Mouse (Mus musculus) lung, postnatal 0 days (tissue): ENCODE data around the gene Stpg3.

Source experiments
- CTCF ChIP-seq: IDR thresholded peaks from 2 replicates; pipeline ENCODE4 v1.5.1; 2016; ENCODE audit warnings: antibody characterized with exemption, mild to moderate bottlenecking
- EP300 ChIP-seq: IDR thresholded peaks from 2 replicates; pipeline ENCODE4 v1.6.1; 2016; ENCODE audit warnings: antibody characterized with exemption, mild to moderate bottlenecking, control low read depth

DNA sequence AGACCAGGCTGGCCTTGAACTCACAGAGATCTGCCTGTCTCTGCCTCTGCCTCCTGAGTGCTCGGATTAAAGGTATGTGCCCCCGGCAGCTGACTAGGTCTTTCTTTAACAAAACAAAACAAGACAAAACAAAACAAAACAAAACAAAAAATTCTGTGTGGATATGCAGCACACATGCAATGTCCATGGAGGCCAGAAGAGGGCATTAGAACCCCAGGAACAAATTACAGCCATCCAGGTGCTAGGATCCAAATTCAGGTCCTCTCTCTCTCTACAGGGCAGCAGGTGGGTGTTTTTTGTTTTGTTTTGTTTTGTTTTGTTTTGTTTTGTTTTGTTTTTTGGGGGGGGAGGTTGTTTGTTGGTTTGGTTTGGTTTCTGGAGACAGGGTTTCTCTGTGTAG, 44.5 kb upstream of the Stpg3 start:
- TF ChIP-seq EP300: no peak
- TF ChIP-seq CTCF: peak; percentile 65
